Mouse (Mus musculus) cerebellum, adult 9-10 months (tissue): ENCODE measurements around the gene Fdxr.

Experiments
- DNase-seq: peaks from one replicate; pipeline ENCODE4 v3.0.0; 2022

Gene Fdxr

GRCm38 (mm10) chr11:115233526-115234290, 43.1 kb downstream of the Fdxr start:
- DNase-seq, result no peak

GRCm38 (mm10) chr11:115232889-115233288, 44.0 kb downstream of the Fdxr start:
- DNase-seq, result no peak

- DNase-seq, result no peak
Measured at GRCm38 (mm10) chr11:115231924-115232323, 44.9 kb downstream of the Fdxr start.

GRCm38 (mm10) chr11:115231168-115231915, 45.5 kb downstream of the Fdxr start:
- DNase-seq, result no peak

- DNase-seq, result no peak
Measured at GRCm38 (mm10) chr11:115229021-115229930, 47.6 kb downstream of the Fdxr start.

GRCm38 (mm10) chr11:115228430-115228829, 48.4 kb downstream of the Fdxr start:
- DNase-seq, result no peak

- no peak for DNase-seq
Measured at GRCm38 (mm10) chr11:115227640-115228039, 49.2 kb downstream of the Fdxr start.

GRCm38 (mm10) chr11:115226811-115227491, 49.9 kb downstream of the Fdxr start:
- no peak for DNase-seq

GRCm38 (mm10) chr11:115225301-115225700, 51.5 kb downstream of the Fdxr start:
- DNase-seq, result no peak

- DNase-seq, result peak; percentile 81
Measured at GRCm38 (mm10) chr11:115224889-115225288, 52.0 kb downstream of the Fdxr start.

- no peak for DNase-seq
Measured at GRCm38 (mm10) chr11:115223877-115224276, 53.0 kb downstream of the Fdxr start.

- no peak for DNase-seq
Measured at GRCm38 (mm10) chr11:115223451-115223850, 53.4 kb downstream of the Fdxr start.

- no peak for DNase-seq
Measured at GRCm38 (mm10) chr11:115222570-115222969, 54.3 kb downstream of the Fdxr start.

- DNase-seq, result no peak
Measured at GRCm38 (mm10) chr11:115222077-115222476, 54.8 kb downstream of the Fdxr start.

- DNase-seq, result no peak
Measured at GRCm38 (mm10) chr11:115219685-115220084, 57.2 kb downstream of the Fdxr start.

- DNase-seq, result no peak
Measured at GRCm38 (mm10) chr11:115219263-115219662, 57.6 kb downstream of the Fdxr start.
